Mouse (Mus musculus) liver, adult 2 months (tissue): Measurements from ENCODE around the gene Mns1. TPM values are rescaled to one million over a fixed set of nuclear protein-coding genes. Genes with fewer than 3 reads are reported as not detected.

Source experiments
- DNase-seq: peaks from one replicate; pipeline ENCODE4 v3.0.0-alpha.2; 2011; ENCODE audit warnings: low read depth, low spot score; ENCODE audit errors: extremely low read depth
- H3K27ac ChIP-seq: fragments of 200-500 bp; replicated peaks from 2 replicates; pipeline ENCODE4 v1.5.1; 2012; ENCODE audit warnings: low read depth, mild to moderate bottlenecking, control low read depth, inconsistent platforms, low read length; ENCODE audit not compliant: insufficient read depth
- H3K27me3 ChIP-seq: fragments of 200-500 bp; 2 replicates; pipeline ENCODE4 v1.6.1; 2012; ENCODE audit warnings: mild to moderate bottlenecking, moderate library complexity, low read length, inconsistent platforms; ENCODE audit not compliant: control insufficient read depth, insufficient read depth
- H3K36me3 ChIP-seq: fragments of 200-500 bp; 2 replicates; pipeline ENCODE4 v1.6.1; 2012; ENCODE audit warnings: low read length, inconsistent platforms; ENCODE audit not compliant: control insufficient read depth, insufficient read depth
- H3K4me1 ChIP-seq: fragments of 200-500 bp; 2 replicates; pipeline ENCODE4 v1.6.1; 2011; ENCODE audit warnings: low read length; ENCODE audit not compliant: control insufficient read depth, insufficient read depth
- H3K4me3 ChIP-seq: fragments of 200-500 bp; 2 replicates; pipeline ENCODE4 v1.5.1; 2011; ENCODE audit warnings: low read depth, mild to moderate bottlenecking, control low read depth, low read length, moderate library complexity; ENCODE audit not compliant: insufficient read depth
- H3K79me2 ChIP-seq: fragments of 200-500 bp; 2 replicates; pipeline ENCODE4 v1.6.1; 2012; ENCODE audit warnings: inconsistent platforms, mild to moderate bottlenecking, low read length, moderate library complexity; ENCODE audit not compliant: control insufficient read depth, insufficient read depth
- H3K9ac ChIP-seq: fragments of 200-500 bp; 2 replicates; pipeline ENCODE4 v1.6.1; 2012; ENCODE audit warnings: low read depth, mild to moderate bottlenecking, control low read depth, inconsistent platforms, low read length
- CTCF ChIP-seq: fragments of 200-500 bp; IDR thresholded peaks from 2 replicates; pipeline ENCODE4 v1.5.1; 2011; ENCODE audit warnings: low read depth, low read length, control low read depth
- POLR2A ChIP-seq: fragments of 200-500 bp; IDR thresholded peaks from 2 replicates; pipeline ENCODE4 v1.6.1; 2011; ENCODE audit warnings: low read length, control low read depth; ENCODE audit not compliant: insufficient read depth; ENCODE audit errors: extremely low read depth
- WGBS: fragments of 180-500 bp; shearing (Covaris S2); methylation state at CpG from one replicate; pipeline ENCODE4 v1.1.7; 2018; 5-methylcytosine and 5-hydroxymethylcytosine counted together
- polyA plus RNA-seq: library from polyadenylated mRNA; depleted of rRNA; stranded (reverse); fragments of >200 nt; gene quantifications from 2 replicates; pipeline ENCODE4 v1.2.3, GENCODE M21; 2012
- total RNA-seq: library from RNA; depleted of rRNA; stranded (reverse); fragments of >200 nt; gene quantifications from 2 replicates; pipeline ENCODE4 v1.2.3, GENCODE M21; 2014

Gene Mns1
- total and polyA plus RNA-seq, 2 experiments, result 0.02 to 0.18 TPM

GRCm38 (mm10) chr9:72479276-72479675 is 41.5 kb downstream of the Mns1 start:
- H3K27ac ChIP-seq, result no peak overlapping the region
- H3K27me3 ChIP-seq, result no peaks in the 10 kb centered on the region
- H3K4me3 ChIP-seq, result no peak overlapping the region
- no peak for DNase-seq
- 90% methylated on average over 1 of the region's 1 CpGs for WGBS
- no peaks in the 10 kb centered on the region for H3K36me3 ChIP-seq
- H3K9ac ChIP-seq, result no peak overlapping the region
- no peaks in the 10 kb centered on the region for H3K4me1 ChIP-seq
- H3K79me2 ChIP-seq, result no peaks in the 10 kb centered on the region
- no peak for TF ChIP-seq CTCF
- no peak for TF ChIP-seq POLR2A

DNA sequence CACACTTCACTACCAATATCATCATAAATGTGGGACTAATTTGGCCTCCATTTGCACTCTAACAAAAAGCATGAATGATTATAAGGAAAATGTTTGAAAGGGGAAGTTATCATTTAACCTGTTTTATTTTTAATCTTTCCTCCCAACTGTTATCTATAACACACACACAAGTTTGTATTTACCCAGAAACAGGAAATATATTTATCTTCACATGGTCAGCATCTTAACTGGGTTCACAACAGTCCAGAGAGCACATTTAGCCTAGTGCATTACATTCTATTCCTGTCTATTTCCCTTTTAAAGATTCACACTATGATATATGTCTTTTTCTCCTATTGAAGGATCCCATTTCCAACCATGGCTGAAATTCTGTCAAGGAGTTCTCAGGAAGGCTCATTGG is 50.7 kb downstream of the Mns1 start:
- no peak overlapping the region for H3K4me3 ChIP-seq
- H3K27ac ChIP-seq, result no peak overlapping the region
- no peak overlapping the region for H3K9ac ChIP-seq
- H3K27me3 ChIP-seq, result no peaks in the 10 kb centered on the region
- no peak for DNase-seq
- TF ChIP-seq POLR2A (no peak), CTCF (no peak)
- H3K4me1 ChIP-seq, result no peaks in the 10 kb centered on the region
- H3K36me3 ChIP-seq, result no peaks in the 10 kb centered on the region
- H3K79me2 ChIP-seq, result no peaks in the 10 kb centered on the region

- DNase-seq, result no peak
- TF ChIP-seq CTCF (no peak), POLR2A (no peak)
- Histone ChIP-seq H3K79me2 (no peaks in the 10 kb centered on the region), H3K27ac (no peak overlapping the region), H3K9ac (no peak overlapping the region), H3K27me3 (no peaks in the 10 kb centered on the region), H3K4me3 (no peak overlapping the region), H3K36me3 (no peaks in the 10 kb centered on the region), H3K4me1 (no peaks in the 10 kb centered on the region)
- 92% methylated on average over 5 of the region's 5 CpGs for WGBS
Measured at GRCm38 (mm10) chr9:72489131-72489530, 51.3 kb downstream of the Mns1 start.

GRCm38 (mm10) chr9:72491559-72492193 is 53.9 kb downstream of the Mns1 start:
- DNase-seq, result peak; percentile 70
- WGBS, result under 1% methylated on average over 32 of the region's 32 CpGs
- Histone ChIP-seq H3K36me3 (no peaks in the 10 kb centered on the region), H3K27me3 (no peaks in the 10 kb centered on the region), H3K4me3 (peak overlapping the region; percentile 83), H3K79me2 (no peaks in the 10 kb centered on the region), H3K27ac (0 out of 2 replicates have a peak overlapping the region, but pooled peaks have one; percentile 20), H3K9ac (peak overlapping the region; percentile 70), H3K4me1 (no peaks in the 10 kb centered on the region)
- TF ChIP-seq CTCF, result no peak
- no peak for TF ChIP-seq POLR2A

- no peaks in the 10 kb centered on the region for H3K36me3 ChIP-seq
- DNase-seq, result no peak
- no peaks in the 10 kb centered on the region for H3K4me1 ChIP-seq
- H3K9ac ChIP-seq, result peak within 1 kb of the TSS; percentile 70
- peak within 1 kb of the TSS; percentile 83 for H3K4me3 ChIP-seq
- H3K27me3 ChIP-seq, result no peaks in the 10 kb centered on the region
- no peaks in the 10 kb centered on the region for H3K79me2 ChIP-seq
- 10% methylated on average over 6 of the region's 6 CpGs for WGBS
- 0 out of 2 replicates have a peak within 1 kb of the TSS, but pooled peaks have one; percentile 20 for H3K27ac ChIP-seq
- TF ChIP-seq POLR2A (no peak), CTCF (no peak)
Measured at GRCm38 (mm10) chr9:72492194-72492565, 54.4 kb downstream of the Mns1 start, which contains the start of gene Tex9. TSS of gene Tex9 (minus strand) at chr9:72492212.

DNA sequence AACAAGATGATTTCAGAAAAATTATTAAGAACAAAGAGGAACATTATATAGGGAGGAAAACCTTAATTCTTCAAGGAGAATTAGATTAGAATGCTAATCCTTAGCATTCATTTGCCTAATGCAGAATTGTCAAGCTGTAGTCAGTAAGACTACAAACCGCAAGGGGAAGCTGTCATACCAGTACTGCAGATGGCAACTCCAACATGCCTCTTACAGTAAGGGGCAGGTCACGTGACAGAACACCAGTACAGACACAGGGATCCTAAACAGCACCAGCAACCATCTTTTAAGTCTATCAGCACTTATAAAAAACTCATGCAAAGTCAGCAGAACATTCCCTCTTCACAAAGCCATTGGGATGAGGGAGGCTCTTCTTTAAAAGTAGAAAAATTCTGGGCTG is 55.7 kb downstream of the Mns1 start:
- Histone ChIP-seq H3K9ac (no peak overlapping the region), H3K27me3 (no peaks in the 10 kb centered on the region), H3K79me2 (no peaks in the 10 kb centered on the region), H3K36me3 (no peaks in the 10 kb centered on the region), H3K4me3 (no peak overlapping the region), H3K27ac (no peak overlapping the region), H3K4me1 (no peaks in the 10 kb centered on the region)
- TF ChIP-seq CTCF (no peak), POLR2A (no peak)
- DNase-seq, result no peak
- 97% methylated on average over 2 of the region's 2 CpGs for WGBS
